Mouse (Mus musculus): ENCODE results near the gene Ddr1. TPM values are rescaled to one million over a fixed set of nuclear protein-coding genes. Genes with fewer than 3 reads are reported as not detected.

The Ddr1 gene
- polyA plus RNA-seq, 1 experiment from 2014 or later: 87.2 TPM

DNA sequence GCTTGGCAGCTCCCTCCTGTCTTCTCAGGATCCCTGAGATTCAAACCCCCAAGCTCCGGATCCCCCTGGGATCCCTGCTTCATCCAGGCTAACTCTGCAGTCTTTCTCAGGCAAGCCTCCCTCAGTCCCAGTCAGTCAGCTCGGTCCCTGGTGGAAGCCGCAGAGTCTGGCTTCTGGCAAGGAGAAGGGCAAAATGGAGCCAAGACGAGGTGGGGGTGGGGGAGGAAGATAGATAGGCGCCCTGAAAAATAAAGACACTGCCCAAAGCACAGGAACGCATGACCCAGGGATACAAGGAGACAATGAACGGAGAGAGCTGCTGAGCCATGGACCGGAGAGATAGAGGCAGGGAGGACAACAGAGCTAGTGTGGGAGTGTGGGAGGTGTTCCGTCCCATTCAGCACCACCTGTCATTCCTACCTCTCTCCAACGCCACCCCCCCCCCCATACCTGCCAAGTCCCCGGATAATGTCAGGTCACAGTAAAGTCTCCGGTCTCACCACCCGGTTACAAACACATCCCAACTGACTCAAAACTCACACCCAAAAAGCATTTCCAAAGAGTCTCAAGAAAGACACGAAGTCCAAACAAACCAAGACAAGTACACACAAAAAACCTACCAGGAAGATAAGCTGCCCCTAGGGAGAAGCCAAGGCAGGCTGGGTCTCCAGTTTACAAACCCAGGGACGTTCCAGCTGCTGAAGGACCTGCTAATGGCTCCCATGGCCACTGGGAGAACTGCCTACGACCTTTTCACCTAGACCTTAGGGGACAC, 3.0 kb downstream of the Ddr1 start:
- no peak for ATAC-seq (ENCODE audit: low FRiP score, low TSS enrichment)
- Histone ChIP-seq H3K27me3 (ENCODE audit: control insufficient read depth, insufficient read depth, low read length) (no peaks in the 10 kb centered on the region), H3K4me2 (ENCODE audit: low read length) (peak overlapping the region; percentile 89), H3K4me1 (ENCODE audit: control insufficient read depth, insufficient read depth, low read length) (peaks cover 52% of the 10 kb centered on the region), H3K36me3 (ENCODE audit: control insufficient read depth, insufficient read depth, low read length) (no peaks in the 10 kb centered on the region), H3K4me3 (replicated peaks; ENCODE audit: low read depth, low read length) (peak overlapping the region; percentile 77), H3K9ac (replicated peaks; ENCODE audit: low read length) (peak overlapping the region; percentile 92), H3K27ac (replicated peaks; ENCODE audit: low read depth, low read length) (peak overlapping the region; percentile 98), H3K9me3 (ENCODE audit: control insufficient read depth, low read length) (no peaks in the 10 kb centered on the region)
- WGBS: under 1% methylated on average over 16 of the region's 16 CpGs
- DNase-seq: peak; percentile 74

DNA sequence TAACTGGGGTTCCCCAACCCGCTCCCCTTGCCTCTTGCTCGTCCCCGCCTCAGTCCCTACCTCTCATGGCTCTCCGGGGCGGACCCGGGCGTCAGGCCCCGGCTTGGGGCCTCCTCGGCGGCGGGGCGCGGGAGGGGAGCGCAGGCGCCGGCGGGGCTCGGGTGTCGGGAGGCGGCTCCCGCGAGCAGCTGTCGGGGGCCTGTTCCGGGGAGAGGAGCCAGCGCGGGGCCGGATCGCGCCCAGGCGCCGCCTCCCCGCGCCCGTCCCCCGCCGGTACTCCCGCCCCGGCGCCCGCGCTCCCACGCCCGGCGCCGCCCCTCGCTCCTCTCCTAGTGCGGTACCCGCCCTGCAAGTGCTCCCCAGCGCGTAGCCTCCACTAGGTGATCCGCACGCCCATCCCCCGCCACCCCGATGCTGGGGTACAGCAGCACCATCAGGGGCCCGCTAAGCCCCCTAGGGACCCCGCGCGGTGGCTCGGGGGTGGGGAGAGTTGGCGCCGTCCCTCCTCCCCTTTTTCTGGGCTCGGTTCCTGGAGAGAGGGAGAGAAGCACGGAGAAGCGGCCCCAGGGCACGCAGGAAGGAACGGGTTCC, 4.0 kb downstream of the Ddr1 start:
- H3K4me3 ChIP-seq (replicated peaks; ENCODE audit: low read depth, low read length): peak overlapping the region; percentile 77
- ATAC-seq (ENCODE audit: low FRiP score, low TSS enrichment): peak; percentile 53
- under 1% methylated on average over 62 of the region's 66 CpGs for WGBS
- no peaks in the 10 kb centered on the region for H3K36me3 ChIP-seq (ENCODE audit: control insufficient read depth, insufficient read depth, low read length)
- DNase-seq: peak; percentile 88
- no peaks in the 10 kb centered on the region for H3K27me3 ChIP-seq (ENCODE audit: control insufficient read depth, insufficient read depth, low read length)
- H3K9me3 ChIP-seq (ENCODE audit: control insufficient read depth, low read length): no peaks in the 10 kb centered on the region
- H3K9ac ChIP-seq (replicated peaks; ENCODE audit: low read length): peak overlapping the region; percentile 92
- peak overlapping the region; percentile 89 for H3K4me2 ChIP-seq (ENCODE audit: low read length)
- H3K4me1 ChIP-seq (ENCODE audit: control insufficient read depth, insufficient read depth, low read length): peaks cover 52% of the 10 kb centered on the region
- peak overlapping the region; percentile 98 for H3K27ac ChIP-seq (replicated peaks; ENCODE audit: low read depth, low read length)

GRCm38 (mm10) chr17:35699919-35700318, 4.5 kb downstream of the Ddr1 start:
- DNase-seq (peak; percentile 69), ATAC-seq (ENCODE audit: low FRiP score, low TSS enrichment) (no peak)
- WGBS: 2% methylated on average over 19 of the region's 19 CpGs
- Histone ChIP-seq H3K4me2 (ENCODE audit: low read length) (peak overlapping the region; percentile 89), H3K27me3 (ENCODE audit: control insufficient read depth, insufficient read depth, low read length) (no peaks in the 10 kb centered on the region), H3K27ac (replicated peaks; ENCODE audit: low read depth, low read length) (peak overlapping the region; percentile 98), H3K4me1 (ENCODE audit: control insufficient read depth, insufficient read depth, low read length) (peaks cover 50% of the 10 kb centered on the region), H3K4me3 (replicated peaks; ENCODE audit: low read depth, low read length) (peak overlapping the region; percentile 77), H3K36me3 (ENCODE audit: control insufficient read depth, insufficient read depth, low read length) (no peaks in the 10 kb centered on the region), H3K9ac (replicated peaks; ENCODE audit: low read length) (peak overlapping the region; percentile 92), H3K9me3 (ENCODE audit: control insufficient read depth, low read length) (no peaks in the 10 kb centered on the region)

DNA sequence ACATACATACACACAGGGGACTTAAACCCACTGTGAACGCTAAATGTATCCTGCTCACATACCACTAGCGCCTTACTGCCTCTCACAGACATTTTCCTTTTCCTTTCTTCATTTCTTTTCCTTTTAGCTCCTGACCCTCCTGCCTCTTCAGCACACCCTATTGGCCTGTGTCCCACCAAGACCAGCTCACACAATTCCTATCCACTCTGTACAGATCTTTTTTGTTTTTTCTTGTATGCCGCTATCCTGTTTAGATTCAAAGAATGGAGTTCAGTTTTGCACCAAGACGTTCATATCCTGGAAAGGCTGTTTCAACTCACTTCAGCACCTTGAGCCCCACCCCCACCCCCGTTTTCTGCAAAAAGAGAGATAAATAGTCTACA, 5.9 kb downstream of the Ddr1 start:
- Histone ChIP-seq H3K4me3 (replicated peaks; ENCODE audit: low read depth, low read length) (peak overlapping the region; percentile 43), H3K27me3 (ENCODE audit: control insufficient read depth, insufficient read depth, low read length) (no peaks in the 10 kb centered on the region), H3K4me2 (ENCODE audit: low read length) (peak overlapping the region; percentile 89), H3K9me3 (ENCODE audit: control insufficient read depth, low read length) (no peaks in the 10 kb centered on the region), H3K36me3 (ENCODE audit: control insufficient read depth, insufficient read depth, low read length) (peaks cover 4% of the 10 kb centered on the region), H3K27ac (replicated peaks; ENCODE audit: low read depth, low read length) (peak overlapping the region; percentile 98), H3K9ac (replicated peaks; ENCODE audit: low read length) (peak overlapping the region; percentile 78), H3K4me1 (ENCODE audit: control insufficient read depth, insufficient read depth, low read length) (peaks cover 38% of the 10 kb centered on the region)
- no peak for ATAC-seq (ENCODE audit: low FRiP score, low TSS enrichment)
- DNase-seq: no peak
- 18% methylated on average over 5 of the region's 5 CpGs for WGBS

- no peaks in the 10 kb centered on the region for H3K9me3 ChIP-seq (ENCODE audit: control insufficient read depth, low read length)
- no peaks in the 10 kb centered on the region for H3K27me3 ChIP-seq (ENCODE audit: control insufficient read depth, insufficient read depth, low read length)
- peaks cover 9% of the 10 kb centered on the region for H3K36me3 ChIP-seq (ENCODE audit: control insufficient read depth, insufficient read depth, low read length)
- 2% methylated on average over 15 of the region's 16 CpGs for whole genome bisulfite sequencing
- H3K27ac ChIP-seq (replicated peaks; ENCODE audit: low read depth, low read length): peak overlapping the region; percentile 98
- ATAC-seq (ENCODE audit: low FRiP score, low TSS enrichment) (peak; percentile 68), DNase-seq (peak; percentile 79)
- H3K4me1 ChIP-seq (ENCODE audit: control insufficient read depth, insufficient read depth, low read length): peaks cover 38% of the 10 kb centered on the region
- H3K4me3 ChIP-seq (replicated peaks; ENCODE audit: low read depth, low read length): peak overlapping the region; percentile 43
- H3K4me2 ChIP-seq (ENCODE audit: low read length): peak overlapping the region; percentile 89
- H3K9ac ChIP-seq (replicated peaks; ENCODE audit: low read length): peak overlapping the region; percentile 78
These were observed 6.5 kb downstream of the Ddr1 start for GRCm38 (mm10) chr17:35697759-35698500.

GRCm38 (mm10) chr17:35697429-35697758, 7.0 kb downstream of the Ddr1 start:
- H3K9me3 ChIP-seq (ENCODE audit: control insufficient read depth, low read length): no peaks in the 10 kb centered on the region
- peak overlapping the region; percentile 89 for H3K4me2 ChIP-seq (ENCODE audit: low read length)
- H3K4me1 ChIP-seq (ENCODE audit: control insufficient read depth, insufficient read depth, low read length): peaks cover 37% of the 10 kb centered on the region
- peak overlapping the region; percentile 43 for H3K4me3 ChIP-seq (replicated peaks; ENCODE audit: low read depth, low read length)
- WGBS: 3% methylated on average over 1 of the region's 1 CpGs
- peaks cover 15% of the 10 kb centered on the region for H3K36me3 ChIP-seq (ENCODE audit: control insufficient read depth, insufficient read depth, low read length)
- H3K27me3 ChIP-seq (ENCODE audit: control insufficient read depth, insufficient read depth, low read length): no peaks in the 10 kb centered on the region
- H3K27ac ChIP-seq (replicated peaks; ENCODE audit: low read depth, low read length): peak overlapping the region; percentile 98
- H3K9ac ChIP-seq (replicated peaks; ENCODE audit: low read length): peak overlapping the region; percentile 78
- DNase-seq (no peak), ATAC-seq (ENCODE audit: low FRiP score, low TSS enrichment) (no peak; the same call in 1 of the 2 replicates)

DNA sequence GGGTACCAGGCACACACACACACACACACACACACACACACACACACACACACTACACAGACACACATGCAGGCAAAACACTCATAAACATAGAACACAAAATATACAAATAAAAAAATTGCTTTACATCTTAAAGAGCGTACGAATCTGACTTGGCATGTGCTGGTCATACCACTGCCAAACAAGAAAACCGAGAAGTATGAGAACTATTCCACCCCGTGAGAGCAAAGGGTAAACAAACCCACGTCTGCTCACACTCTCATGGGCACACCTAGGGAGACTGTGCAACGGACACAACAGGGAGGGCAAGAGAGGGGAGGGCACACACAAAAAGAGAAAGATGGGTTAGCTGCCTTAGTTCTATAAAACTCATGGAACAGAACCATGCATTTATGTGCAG, 7.7 kb downstream of the Ddr1 start:
- H3K9me3 ChIP-seq (ENCODE audit: control insufficient read depth, low read length): no peaks in the 10 kb centered on the region
- H3K27me3 ChIP-seq (ENCODE audit: control insufficient read depth, insufficient read depth, low read length): no peaks in the 10 kb centered on the region
- H3K36me3 ChIP-seq (ENCODE audit: control insufficient read depth, insufficient read depth, low read length): peaks cover 20% of the 10 kb centered on the region
- ATAC-seq (ENCODE audit: low FRiP score, low TSS enrichment): no peak
- H3K4me2 ChIP-seq (ENCODE audit: low read length): peak overlapping the region; percentile 89
- H3K4me1 ChIP-seq (ENCODE audit: control insufficient read depth, insufficient read depth, low read length): peaks cover 30% of the 10 kb centered on the region
- H3K9ac ChIP-seq (replicated peaks; ENCODE audit: low read length): peak overlapping the region; percentile 78; the same call in 1 of the 2 replicates
- DNase-seq: no peak
- peak overlapping the region; percentile 98; the same call in 1 of the 2 replicates for H3K27ac ChIP-seq (replicated peaks; ENCODE audit: low read depth, low read length)
- 60% methylated on average over 6 of the region's 6 CpGs for WGBS
- H3K4me3 ChIP-seq (replicated peaks; ENCODE audit: low read depth, low read length): peak overlapping the region; percentile 43

DNA sequence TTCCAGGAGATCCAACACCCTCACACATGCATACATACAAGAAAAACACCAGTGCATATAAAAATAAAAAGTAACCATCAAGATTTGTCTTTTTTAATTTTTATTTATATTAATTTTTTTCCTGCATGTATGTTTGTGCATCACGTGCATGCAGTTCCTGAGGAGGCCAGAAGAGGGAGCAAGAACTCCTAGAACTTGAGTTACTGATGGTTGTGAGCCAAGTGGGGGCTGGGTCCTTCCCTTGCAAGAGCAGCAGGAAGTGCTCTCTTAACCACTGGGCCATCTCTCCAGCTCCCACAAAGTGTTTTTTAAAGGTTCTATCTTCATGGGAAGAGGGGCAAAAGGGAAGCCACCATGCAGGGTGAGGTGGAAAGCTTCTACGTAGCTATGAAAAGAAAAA, 9.1 kb downstream of the Ddr1 start:
- no peak overlapping the region for H3K4me2 ChIP-seq (ENCODE audit: low read length)
- no peaks in the 10 kb centered on the region for H3K9me3 ChIP-seq (ENCODE audit: control insufficient read depth, low read length)
- no peak for ATAC-seq (ENCODE audit: low FRiP score, low TSS enrichment)
- H3K27me3 ChIP-seq (ENCODE audit: control insufficient read depth, insufficient read depth, low read length): no peaks in the 10 kb centered on the region
- peaks cover 30% of the 10 kb centered on the region for H3K4me1 ChIP-seq (ENCODE audit: control insufficient read depth, insufficient read depth, low read length)
- 97% methylated on average over 2 of the region's 2 CpGs for WGBS
- no peak overlapping the region for H3K4me3 ChIP-seq (replicated peaks; ENCODE audit: low read depth, low read length)
- DNase-seq: peak; percentile 60
- H3K27ac ChIP-seq (replicated peaks; ENCODE audit: low read depth, low read length): no peak overlapping the region
- H3K36me3 ChIP-seq (ENCODE audit: control insufficient read depth, insufficient read depth, low read length): peaks cover 35% of the 10 kb centered on the region
- H3K9ac ChIP-seq (replicated peaks; ENCODE audit: low read length): no peak overlapping the region

Data from midbrain, embryonic 14.5 days (tissue).